Mouse (Mus musculus): ENCODE measurements around the gene Cnst. TPM values are rescaled to one million over a fixed set of nuclear protein-coding genes. Genes with fewer than 3 reads are reported as not detected.
"Not testable (repeated sequence)": the region's sequence is repeated elsewhere in the genome, so short reads cannot be mapped to it uniquely, and the experiment has no call there.

Gene Cnst
- 12.9 and 16.7 TPM in 2 replicates for polyA plus RNA-seq (2014; fragmentation: Nextera tagmentation; extraction: Ambion mirVana)

GRCm38 (mm10) chr1:179545768-179546550, at the start of gene Cnst, which contains the start of gene Tfb2m:
Gene Cnst, plus strand, starts transcription at chr1:179546370.
Gene Tfb2m, minus strand, starts transcription at chr1:179546267.
- peaks cover 19% of the 10 kb centered on the region for H3K4me1 ChIP-seq (replicated peaks; ENCODE audit: control insufficient read depth, insufficient read depth, low read length)
- ATAC-seq (replicated peaks; ENCODE audit: low FRiP score) (peak; percentile 99), DNase-seq (ENCODE audit: low spot score) (peak; percentile 99)
- peak within 1 kb of the TSS; percentile 70 for H3K4me2 ChIP-seq
- not testable (repeated sequence) for H3K36me3 ChIP-seq (ENCODE audit: control insufficient read depth, insufficient read depth, low read length); H3K9me3 ChIP-seq (ENCODE audit: control insufficient read depth, low read length); H3K27me3 ChIP-seq (replicated peaks; ENCODE audit: control insufficient read depth, insufficient read depth, low read length)
- peak within 1 kb of the TSS; percentile 61 for H3K4me3 ChIP-seq (ENCODE audit: low read depth, low read length)
- H3K27ac ChIP-seq (ENCODE audit: low read depth, low read length) = peak within 1 kb of the TSS; percentile 84; the same call in 1 of the 2 replicates
- under 1% methylated on average over 69 of the region's 69 CpGs for WGBS
- H3K9ac ChIP-seq (ENCODE audit: low read depth, low read length) = peak within 1 kb of the TSS; percentile 75

GRCm38 (mm10) chr1:179499257-179499656, 46.9 kb upstream of the Cnst start:
- Histone ChIP-seq H3K9ac (ENCODE audit: low read depth, low read length) (no peak overlapping the region), H3K4me2 (no peak overlapping the region), H3K27me3 (replicated peaks; ENCODE audit: control insufficient read depth, insufficient read depth, low read length) (no peaks in the 10 kb centered on the region), H3K36me3 (ENCODE audit: control insufficient read depth, insufficient read depth, low read length) (no peaks in the 10 kb centered on the region), H3K4me3 (ENCODE audit: low read depth, low read length) (no peak overlapping the region), H3K27ac (ENCODE audit: low read depth, low read length) (no peak overlapping the region), H3K4me1 (replicated peaks; ENCODE audit: control insufficient read depth, insufficient read depth, low read length) (no peaks in the 10 kb centered on the region), H3K9me3 (ENCODE audit: control insufficient read depth, low read length) (no peaks in the 10 kb centered on the region)
- ATAC-seq (replicated peaks; ENCODE audit: low FRiP score) = no peak
- DNase-seq (ENCODE audit: low spot score) = no peak
- WGBS = 81% methylated on average over 3 of the region's 3 CpGs

- DNase-seq (ENCODE audit: low spot score) (no peak), ATAC-seq (replicated peaks; ENCODE audit: low FRiP score) (no peak)
- Histone ChIP-seq H3K27ac (ENCODE audit: low read depth, low read length) (no peak overlapping the region), H3K36me3 (ENCODE audit: control insufficient read depth, insufficient read depth, low read length) (no peaks in the 10 kb centered on the region), H3K9me3 (ENCODE audit: control insufficient read depth, low read length) (no peaks in the 10 kb centered on the region), H3K27me3 (replicated peaks; ENCODE audit: control insufficient read depth, insufficient read depth, low read length) (no peaks in the 10 kb centered on the region), H3K4me3 (ENCODE audit: low read depth, low read length) (no peak overlapping the region), H3K4me1 (replicated peaks; ENCODE audit: control insufficient read depth, insufficient read depth, low read length) (no peaks in the 10 kb centered on the region), H3K4me2 (no peak overlapping the region), H3K9ac (ENCODE audit: low read depth, low read length) (no peak overlapping the region)
- WGBS = 17% methylated on average over 3 of the region's 3 CpGs
Observed at GRCm38 (mm10) chr1:179502565-179502964, 43.6 kb upstream of the Cnst start.

GRCm38 (mm10) chr1:179506530-179507315, 39.4 kb upstream of the Cnst start:
- ATAC-seq (replicated peaks; ENCODE audit: low FRiP score) (no peak), DNase-seq (ENCODE audit: low spot score) (no peak)
- H3K9ac ChIP-seq (ENCODE audit: low read depth, low read length) = no peak overlapping the region
- H3K4me3 ChIP-seq (ENCODE audit: low read depth, low read length) = no peak overlapping the region
- H3K4me2 ChIP-seq = no peak overlapping the region
- no peak overlapping the region for H3K27ac ChIP-seq (ENCODE audit: low read depth, low read length)
- no peaks in the 10 kb centered on the region for H3K36me3 ChIP-seq (ENCODE audit: control insufficient read depth, insufficient read depth, low read length)
- no peaks in the 10 kb centered on the region for H3K9me3 ChIP-seq (ENCODE audit: control insufficient read depth, low read length)
- H3K4me1 ChIP-seq (replicated peaks; ENCODE audit: control insufficient read depth, insufficient read depth, low read length) = no peaks in the 10 kb centered on the region
- 64% methylated on average over 9 of the region's 9 CpGs for WGBS
- H3K27me3 ChIP-seq (replicated peaks; ENCODE audit: control insufficient read depth, insufficient read depth, low read length) = no peaks in the 10 kb centered on the region

GRCm38 (mm10) chr1:179510546-179511340, 35.4 kb upstream of the Cnst start:
- no peak overlapping the region for H3K4me2 ChIP-seq
- WGBS = 85% methylated on average over 13 of the region's 13 CpGs
- no peak overlapping the region for H3K27ac ChIP-seq (ENCODE audit: low read depth, low read length)
- no peaks in the 10 kb centered on the region for H3K27me3 ChIP-seq (replicated peaks; ENCODE audit: control insufficient read depth, insufficient read depth, low read length)
- no peak overlapping the region for H3K4me3 ChIP-seq (ENCODE audit: low read depth, low read length)
- H3K9me3 ChIP-seq (ENCODE audit: control insufficient read depth, low read length) = no peaks in the 10 kb centered on the region
- no peak for DNase-seq (ENCODE audit: low spot score)
- no peaks in the 10 kb centered on the region for H3K36me3 ChIP-seq (ENCODE audit: control insufficient read depth, insufficient read depth, low read length)
- ATAC-seq (replicated peaks; ENCODE audit: low FRiP score) = no peak
- no peaks in the 10 kb centered on the region for H3K4me1 ChIP-seq (replicated peaks; ENCODE audit: control insufficient read depth, insufficient read depth, low read length)
- no peak overlapping the region for H3K9ac ChIP-seq (ENCODE audit: low read depth, low read length)

- Histone ChIP-seq H3K4me2 (no peak overlapping the region), H3K4me3 (ENCODE audit: low read depth, low read length) (no peak overlapping the region), H3K36me3 (ENCODE audit: control insufficient read depth, insufficient read depth, low read length) (no peaks in the 10 kb centered on the region), H3K27me3 (replicated peaks; ENCODE audit: control insufficient read depth, insufficient read depth, low read length) (no peaks in the 10 kb centered on the region), H3K4me1 (replicated peaks; ENCODE audit: control insufficient read depth, insufficient read depth, low read length) (no peaks in the 10 kb centered on the region; the same call in 1 of the 2 replicates), H3K27ac (ENCODE audit: low read depth, low read length) (no peak overlapping the region), H3K9ac (ENCODE audit: low read depth, low read length) (no peak overlapping the region), H3K9me3 (ENCODE audit: control insufficient read depth, low read length) (no peaks in the 10 kb centered on the region)
- no peak for ATAC-seq (replicated peaks; ENCODE audit: low FRiP score)
- no peak for DNase-seq (ENCODE audit: low spot score)
- WGBS = 82% methylated on average over 7 of the region's 7 CpGs
Observed at GRCm38 (mm10) chr1:179511895-179512294, 34.3 kb upstream of the Cnst start.

GRCm38 (mm10) chr1:179516941-179517712, 29.0 kb upstream of the Cnst start:
- Histone ChIP-seq H3K4me1 (replicated peaks; ENCODE audit: control insufficient read depth, insufficient read depth, low read length) (no peaks in the 10 kb centered on the region; the same call in 1 of the 2 replicates), H3K9me3 (ENCODE audit: control insufficient read depth, low read length) (no peaks in the 10 kb centered on the region), H3K4me2 (peak overlapping the region; percentile 99), H3K27me3 (replicated peaks; ENCODE audit: control insufficient read depth, insufficient read depth, low read length) (no peaks in the 10 kb centered on the region), H3K36me3 (ENCODE audit: control insufficient read depth, insufficient read depth, low read length) (no peaks in the 10 kb centered on the region), H3K27ac (ENCODE audit: low read depth, low read length) (peak overlapping the region; percentile 55), H3K9ac (ENCODE audit: low read depth, low read length) (peak overlapping the region; percentile 86), H3K4me3 (ENCODE audit: low read depth, low read length) (peak overlapping the region; percentile 89)
- ATAC-seq (replicated peaks; ENCODE audit: low FRiP score) (peak; percentile 62), DNase-seq (ENCODE audit: low spot score) (peak; percentile 51)
- 1% methylated on average over 21 of the region's 21 CpGs for WGBS

Measured in liver, embryonic 11.5 days (tissue).